Mouse (Mus musculus) liver, adult 2 months (tissue): Measurements from ENCODE around the gene Nat8f6.
"Not testable (repeated sequence)": the region's sequence is repeated elsewhere in the genome, so short reads cannot be mapped to it uniquely, and the experiment has no call there.

ENCODE experiments used
- CTCF ChIP-seq: fragments of 200-500 bp; IDR thresholded peaks from 2 replicates; pipeline ENCODE4 v1.5.1; 2011; ENCODE audit warnings: low read depth, low read length, control low read depth
- POLR2A ChIP-seq: fragments of 200-500 bp; IDR thresholded peaks from 2 replicates; pipeline ENCODE4 v1.6.1; 2011; ENCODE audit warnings: low read length, control low read depth; ENCODE audit not compliant: insufficient read depth; ENCODE audit errors: extremely low read depth

DNA sequence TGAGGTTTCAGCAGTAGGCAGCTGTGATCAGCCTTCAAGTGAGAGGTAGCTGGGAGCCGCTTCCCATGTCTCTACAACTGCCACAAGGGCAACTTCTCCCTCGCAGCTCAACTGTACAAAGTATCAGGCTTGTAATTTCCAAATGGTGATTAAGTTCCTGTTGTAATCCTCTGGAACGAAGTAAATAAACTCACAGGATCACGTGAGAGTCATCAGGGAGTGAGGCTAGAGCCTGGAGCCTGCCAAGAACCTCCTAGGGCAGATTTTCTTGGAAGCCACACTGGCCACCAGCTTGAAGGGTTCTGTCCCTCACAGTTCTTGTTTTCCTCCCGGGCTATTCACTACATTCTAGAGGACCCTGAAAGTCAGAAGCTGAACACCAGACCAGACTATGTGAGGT lies 17.6 kb downstream of the Nat8f6 start:
- TF ChIP-seq CTCF, POLR2A: not testable (repeated sequence)
